Mouse (Mus musculus): ENCODE measurements around the gene Hsd11b1. TPM values are rescaled to one million over a fixed set of nuclear protein-coding genes. Genes with fewer than 3 reads are reported as not detected.

Hsd11b1 gene
- total and polyA plus RNA-seq, 3 experiments, result 2.0 to 6.3 (median 5.7) TPM

DNA sequence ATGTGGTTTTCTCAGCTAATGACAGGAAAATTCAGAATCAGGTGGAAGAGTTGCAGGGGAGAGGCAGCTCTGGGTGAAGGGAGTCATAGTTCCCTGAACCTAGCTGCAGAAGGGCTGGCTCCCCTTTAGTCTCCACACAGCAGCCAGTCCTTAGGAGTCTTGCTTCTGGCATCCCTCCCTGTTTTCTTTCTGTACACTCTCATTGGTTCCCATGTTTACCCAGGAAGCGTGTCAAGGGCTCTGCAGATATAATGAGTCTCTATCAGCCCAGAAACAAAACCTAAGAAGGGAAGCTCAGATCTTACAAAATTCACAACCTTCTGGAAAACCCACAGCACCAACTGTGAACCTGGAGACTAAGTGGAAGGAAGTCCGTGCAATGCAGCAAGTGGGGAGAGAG, 29.2 kb upstream of the Hsd11b1 start:
- H3K27me3 ChIP-seq (replicated peaks), result no peaks in the 10 kb centered on the region
- dilution Hi-C loops (cut with MboI; ENCODE audit: extremely low pct_ligation_motif_present, extremely low pct_unique_long_range_greater_than_20kb, low sequenced_read_pairs), result no loop called here
- no peak for DNase-seq (ENCODE audit: extremely low read depth)
- H3K36me3 ChIP-seq (replicated peaks in 1 of 2; ENCODE audit: control insufficient read depth in 1 of 2, insufficient read depth in 1 of 2, low read length in 1 of 2), result no peaks in the 10 kb centered on the region
- TF ChIP-seq BHLHE40 (IDR thresholded peaks at IDR 0.05; ENCODE audit: low read depth, low read length), result no peak
- no peak for TF ChIP-seq JUND (conservative IDR thresholded peaks at IDR 0.05; ENCODE audit: low read depth, low read length)
- no peak for TF ChIP-seq E2F4 (IDR thresholded peaks at IDR 0.05; ENCODE audit: insufficient replicate concordance, low read depth, low read length)
- TF ChIP-seq SIN3A (IDR thresholded peaks at IDR 0.05; ENCODE audit: low read length), result no peak
- TF ChIP-seq CHD1 (IDR thresholded peaks at IDR 0.05; ENCODE audit: low read depth, low read length), result no peak
- TF ChIP-seq ZNF384 (IDR thresholded peaks at IDR 0.05; ENCODE audit: low read depth, low read length), result no peak
- TF ChIP-seq ZMIZ1 (IDR thresholded peaks at IDR 0.05; ENCODE audit: low read depth, low read length), result no peak
- no peak for TF ChIP-seq ETS1 (conservative IDR thresholded peaks at IDR 0.05; ENCODE audit: low read depth, low read length)
- no peak for TF ChIP-seq ZKSCAN1 (IDR thresholded peaks at IDR 0.05; ENCODE audit: borderline replicate concordance, low read depth, low read length)
- no peak for TF ChIP-seq RCOR1 (conservative IDR thresholded peaks at IDR 0.05; ENCODE audit: low read depth, low read length)
- no peak for TF ChIP-seq POLR2AphosphoS2 (IDR thresholded peaks at IDR 0.05; ENCODE audit: low read depth, low read length)
- TF ChIP-seq MAFK (IDR thresholded peaks at IDR 0.05; ENCODE audit: insufficient replicate concordance, low read length), result no peak
- TF ChIP-seq NRF1 (IDR thresholded peaks at IDR 0.05; ENCODE audit: low read depth, low read length), result no peak
- no peak for TF ChIP-seq POLR2A (IDR thresholded peaks at IDR 0.05; ENCODE audit: low read depth, low read length)
- no peak for TF ChIP-seq CTCF (conservative IDR thresholded peaks at IDR 0.05 in 1 of 2, IDR thresholded peaks at IDR 0.05 in 1 of 2; ENCODE audit: low read depth in 2 of 2, low read length in 2 of 2)
- TF ChIP-seq PAX5 (IDR thresholded peaks at IDR 0.05; ENCODE audit: low read length), result no peak
- TF ChIP-seq GABPA (IDR thresholded peaks at IDR 0.05; ENCODE audit: insufficient replicate concordance, low read depth, low read length), result no peak
- no peaks in the 10 kb centered on the region for H3K9me3 ChIP-seq (replicated peaks; ENCODE audit: low read length)
- no peak overlapping the region for H3K4me2 ChIP-seq (ENCODE audit: insufficient read depth, low read depth, poor library complexity, severe bottlenecking)
- no peak overlapping the region for H3K9ac ChIP-seq (ENCODE audit: insufficient read depth, low read depth)
- H3K4me3 ChIP-seq (replicated peaks in 1 of 3; ENCODE audit: low read depth in 2 of 3, low read length in 2 of 3, poor library complexity in 1 of 3), result no peak overlapping the region
- no peaks in the 10 kb centered on the region for H3K79me2 ChIP-seq (replicated peaks; ENCODE audit: control insufficient read depth, extremely low read depth, insufficient read depth, poor library complexity, severe bottlenecking)
- in situ Hi-C loops (cut with MboI; ENCODE audit: low pct_ligation_motif_present, low pct_unique_long_range_greater_than_20kb, low sequenced_read_pairs), result no loop called here
- no peak overlapping the region for H3K27ac ChIP-seq (ENCODE audit: insufficient read depth, low read depth)
- peaks cover 0 to 4% of the 10 kb centered on the region in 2 experiments; a peak in 1 of 4 replicates for H3K4me1 ChIP-seq (ENCODE audit: control insufficient read depth in 1 of 2, insufficient read depth in 2 of 2)

DNA sequence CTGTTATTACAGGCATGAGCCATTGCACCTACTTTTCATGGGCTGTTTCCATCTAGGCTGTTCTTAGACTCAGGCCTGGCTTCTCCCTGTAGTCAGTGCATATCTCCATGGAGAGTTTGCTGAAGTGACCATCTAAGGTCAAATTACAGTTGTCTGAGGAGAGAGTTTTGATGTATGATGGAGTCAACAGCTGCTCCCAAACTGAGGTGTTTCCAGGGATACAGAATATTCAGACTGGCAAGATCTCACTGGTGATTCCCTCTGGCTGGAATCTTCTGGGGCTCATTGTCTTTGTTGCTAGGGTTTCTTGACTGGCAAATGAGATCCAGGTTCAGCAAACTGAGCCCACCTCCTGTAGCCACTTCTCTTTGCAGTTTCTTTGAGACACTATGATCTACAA, 26.8 kb upstream of the Hsd11b1 start:
- peaks cover 0 to 4% of the 10 kb centered on the region in 2 experiments; a peak in 1 of 4 replicates for H3K4me1 ChIP-seq (ENCODE audit: control insufficient read depth in 1 of 2, insufficient read depth in 2 of 2)
- H3K9me3 ChIP-seq (replicated peaks; ENCODE audit: low read length), result no peaks in the 10 kb centered on the region
- no peaks in the 10 kb centered on the region for H3K36me3 ChIP-seq (replicated peaks in 1 of 2; ENCODE audit: control insufficient read depth in 1 of 2, insufficient read depth in 1 of 2, low read length in 1 of 2)
- TF ChIP-seq ZC3H11A (IDR thresholded peaks at IDR 0.05; ENCODE audit: low read depth, low read length), result no peak
- dilution Hi-C loops (cut with MboI; ENCODE audit: extremely low pct_ligation_motif_present, extremely low pct_unique_long_range_greater_than_20kb, low sequenced_read_pairs), result no loop called here
- DNase-seq (ENCODE audit: extremely low read depth), result no peak
- no peaks in the 10 kb centered on the region for H3K27me3 ChIP-seq (replicated peaks)
- no peak overlapping the region for H3K27ac ChIP-seq (ENCODE audit: insufficient read depth, low read depth)
- in situ Hi-C loops (cut with MboI; ENCODE audit: low pct_ligation_motif_present, low pct_unique_long_range_greater_than_20kb, low sequenced_read_pairs), result no loop called here
- H3K79me2 ChIP-seq (replicated peaks; ENCODE audit: control insufficient read depth, extremely low read depth, insufficient read depth, poor library complexity, severe bottlenecking), result no peaks in the 10 kb centered on the region
- H3K4me3 ChIP-seq (replicated peaks in 1 of 3; ENCODE audit: low read depth in 2 of 3, low read length in 2 of 3, poor library complexity in 1 of 3), result no peak overlapping the region
- no peak overlapping the region for H3K4me2 ChIP-seq (ENCODE audit: insufficient read depth, low read depth, poor library complexity, severe bottlenecking)
- H3K9ac ChIP-seq (ENCODE audit: insufficient read depth, low read depth), result no peak overlapping the region
